Mouse (Mus musculus): ENCODE data around the gene Vav1. TPM values are rescaled to one million over a fixed set of nuclear protein-coding genes. Genes with fewer than 3 reads are reported as not detected.

Vav1 gene
- total and polyA plus RNA-seq, 3 experiments: 86.7 to 99.6 TPM; not detected in 1

DNA sequence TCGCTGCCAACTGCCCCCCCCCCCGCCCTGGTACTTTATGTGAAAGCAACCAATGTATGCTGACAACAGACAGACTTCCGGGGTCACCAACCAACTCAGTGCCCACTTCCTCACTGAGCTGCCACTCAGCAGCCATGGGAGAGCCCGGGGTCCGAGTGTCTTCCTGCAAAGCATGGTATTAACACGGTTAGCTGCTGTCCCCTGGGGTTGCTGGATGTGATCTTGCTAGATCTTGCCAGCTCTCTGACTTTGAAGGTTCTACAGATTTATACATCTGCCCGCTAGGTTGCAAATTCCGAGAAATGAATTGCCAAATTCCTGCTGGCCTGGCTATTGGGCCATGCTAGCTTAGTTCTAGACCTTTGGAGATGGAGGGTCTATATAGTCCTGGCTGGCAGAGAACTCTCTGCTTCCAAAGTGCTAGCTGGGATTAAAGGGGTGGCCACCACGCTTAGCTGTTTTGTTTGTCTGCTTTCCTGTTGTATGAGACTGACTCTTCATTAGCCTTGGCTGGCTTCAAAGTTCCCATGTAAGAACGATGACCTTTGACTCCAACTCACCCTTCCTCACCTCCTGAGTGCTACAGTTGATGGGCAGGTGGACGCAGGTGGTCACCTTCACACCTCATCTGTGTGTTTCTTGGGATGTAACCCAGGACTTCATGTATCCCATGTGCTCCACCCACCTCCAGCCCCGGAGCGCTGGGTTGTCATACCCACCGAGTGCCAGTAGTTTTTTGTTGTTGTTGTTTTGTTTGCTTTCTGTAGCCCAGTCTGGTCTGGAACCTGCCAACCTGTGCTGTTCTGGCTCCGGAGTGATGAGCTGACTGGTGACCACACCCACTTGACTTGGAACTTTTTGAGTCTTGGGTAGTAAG, 48.8 kb upstream of the Vav1 start:
- TF ChIP-seq UBTF (IDR thresholded peaks at IDR 0.05; ENCODE audit: borderline replicate concordance, insufficient read depth, low read depth, low read length) (no peak), NELFE (IDR thresholded peaks at IDR 0.05; ENCODE audit: low read depth, low read length) (no peak), NRF1 (IDR thresholded peaks at IDR 0.05; ENCODE audit: insufficient read depth, low read depth, low read length, poor library complexity, severe bottlenecking) (no peak), MAFK (IDR thresholded peaks at IDR 0.05; ENCODE audit: borderline replicate concordance, low read depth, low read length) (no peak), BHLHE40 (IDR thresholded peaks at IDR 0.05; ENCODE audit: borderline replicate concordance, low read depth, low read length) (no peak), KAT2A (conservative IDR thresholded peaks at IDR 0.05; ENCODE audit: low read depth, low read length) (no peak), ZC3H11A (IDR thresholded peaks at IDR 0.05; ENCODE audit: low read depth, low read length) (no peak), MEF2A (IDR thresholded peaks at IDR 0.05; ENCODE audit: extremely low read depth, insufficient replicate concordance, low read depth, low read length, poor library complexity, severe bottlenecking) (no peak), RCOR1 (IDR thresholded peaks at IDR 0.05; ENCODE audit: low read depth, low read length) (no peak), HCFC1 (IDR thresholded peaks at IDR 0.05; ENCODE audit: low read depth, low read length) (no peak)
- DNase-seq (ENCODE audit: low read depth, low spot score): no peak
- Histone ChIP-seq H3K9ac (ENCODE audit: control insufficient read depth, low read depth, low read length, poor library complexity, severe bottlenecking) (no peak overlapping the region), H3K79me2 (ENCODE audit: control insufficient read depth, insufficient read depth, low read length, poor library complexity) (no peaks in the 10 kb centered on the region), H3K4me1 (ENCODE audit: control insufficient read depth in 1 of 2, insufficient read depth in 2 of 2, low read length in 2 of 2) (peaks cover 4 to 7% of the 10 kb centered on the region in 2 experiments), H3K9me3 (replicated peaks; ENCODE audit: insufficient read depth, low read length) (no peaks in the 10 kb centered on the region), H3K27me3 (ENCODE audit: control insufficient read depth in 1 of 2, insufficient read depth in 2 of 2, low read length in 2 of 2) (no peaks in the 10 kb centered on the region), H3K27ac (ENCODE audit: control insufficient read depth, low read depth, low read length) (no peak overlapping the region), H3K36me3 (ENCODE audit: control insufficient read depth in 1 of 2, insufficient read depth in 2 of 2, low read length in 2 of 2) (peaks cover 0 to 6% of the 10 kb centered on the region in 2 experiments; a peak in 2 of 4 replicates), H3K4me3 (ENCODE audit: control insufficient read depth in 1 of 2, insufficient read depth in 1 of 2, low read depth in 2 of 2, low read length in 2 of 2) (no peak overlapping the region)

DNA sequence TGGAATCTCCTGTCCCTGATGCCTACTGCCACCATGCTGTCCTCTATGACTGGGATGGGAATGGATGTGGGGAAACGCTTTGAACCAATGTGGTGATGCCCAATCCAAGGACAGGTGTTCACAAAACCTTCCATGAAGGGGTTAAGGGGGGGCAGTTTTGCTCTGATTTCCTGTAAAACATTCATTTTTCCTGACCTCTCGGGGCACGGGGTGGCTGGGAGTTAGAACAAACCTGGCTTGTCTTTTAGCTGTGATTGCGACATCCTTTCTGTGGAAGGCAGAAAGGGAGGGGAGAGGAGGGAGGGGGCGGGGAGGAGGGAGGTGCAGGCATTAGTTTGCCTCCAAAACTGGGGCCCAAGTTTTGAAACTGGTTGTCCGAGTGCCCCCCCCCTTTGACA, 48.2 kb upstream of the Vav1 start:
- no peak overlapping the region for H3K4me3 ChIP-seq (ENCODE audit: control insufficient read depth in 1 of 2, insufficient read depth in 1 of 2, low read depth in 2 of 2, low read length in 2 of 2)
- no peak for TF ChIP-seq EP300 (IDR thresholded peaks at IDR 0.05; ENCODE audit: low read depth in 1 of 2, low read length in 2 of 2)
- TF ChIP-seq MAFK (IDR thresholded peaks at IDR 0.05; ENCODE audit: borderline replicate concordance, low read depth, low read length): no peak
- TF ChIP-seq ZNF384 (IDR thresholded peaks at IDR 0.05; ENCODE audit: low read depth, low read length): no peak
- no peak for TF ChIP-seq SIN3A (IDR thresholded peaks at IDR 0.05; ENCODE audit: low read length)
- TF ChIP-seq E2F4 (IDR thresholded peaks at IDR 0.05; ENCODE audit: borderline replicate concordance, low read depth, low read length): no peak
- no peak for TF ChIP-seq MXI1 (IDR thresholded peaks at IDR 0.05; ENCODE audit: low read depth, low read length)
- no peak for TF ChIP-seq NELFE (IDR thresholded peaks at IDR 0.05; ENCODE audit: low read depth, low read length)
- no peak for TF ChIP-seq GABPA (IDR thresholded peaks at IDR 0.05; ENCODE audit: low read depth, low read length)
- no peak overlapping the region for H3K9ac ChIP-seq (ENCODE audit: control insufficient read depth, low read depth, low read length, poor library complexity, severe bottlenecking)
- H3K27ac ChIP-seq (ENCODE audit: control insufficient read depth, low read depth, low read length): no peak overlapping the region
- H3K79me2 ChIP-seq (ENCODE audit: control insufficient read depth, insufficient read depth, low read length, poor library complexity): no peaks in the 10 kb centered on the region
- no peak for DNase-seq (ENCODE audit: low read depth, low spot score)
- H3K9me3 ChIP-seq (replicated peaks; ENCODE audit: insufficient read depth, low read length): no peaks in the 10 kb centered on the region
- peaks cover 0 to 6% of the 10 kb centered on the region in 2 experiments; a peak in 2 of 4 replicates for H3K36me3 ChIP-seq (ENCODE audit: control insufficient read depth in 1 of 2, insufficient read depth in 2 of 2, low read length in 2 of 2)
- H3K4me1 ChIP-seq (ENCODE audit: control insufficient read depth in 1 of 2, insufficient read depth in 2 of 2, low read length in 2 of 2): peaks cover 4 to 7% of the 10 kb centered on the region in 2 experiments
- no peaks in the 10 kb centered on the region for H3K27me3 ChIP-seq (ENCODE audit: control insufficient read depth in 1 of 2, insufficient read depth in 2 of 2, low read length in 2 of 2)

All from MEL (cell line).